Mouse (Mus musculus) lung, postnatal 0 days (tissue): ENCODE measurements around the gene Taok2.

Experiments
- CTCF ChIP-seq: IDR thresholded peaks from 2 replicates; pipeline ENCODE4 v1.5.1; 2016; ENCODE audit warnings: antibody characterized with exemption, mild to moderate bottlenecking
- EP300 ChIP-seq: IDR thresholded peaks from 2 replicates; pipeline ENCODE4 v1.6.1; 2016; ENCODE audit warnings: antibody characterized with exemption, mild to moderate bottlenecking, control low read depth

- TF ChIP-seq CTCF, result no peak
- no peak for TF ChIP-seq EP300
Measured at GRCm38 (mm10) chr7:126823202-126823711, 61.2 kb downstream of the Taok2 start.
